Mouse (Mus musculus) WW6 (cell line): ENCODE results near the gene Sult1b1.
"Not testable (repeated sequence)": the region's sequence is repeated elsewhere in the genome, so short reads cannot be mapped to it uniquely, and the experiment has no call there.

Source experiments
- DNase-seq: peaks from one replicate; pipeline ENCODE4 v3.0.0-alpha.2; 2013; ENCODE audit warnings: low read depth, low spot score

Gene Sult1b1

DNA sequence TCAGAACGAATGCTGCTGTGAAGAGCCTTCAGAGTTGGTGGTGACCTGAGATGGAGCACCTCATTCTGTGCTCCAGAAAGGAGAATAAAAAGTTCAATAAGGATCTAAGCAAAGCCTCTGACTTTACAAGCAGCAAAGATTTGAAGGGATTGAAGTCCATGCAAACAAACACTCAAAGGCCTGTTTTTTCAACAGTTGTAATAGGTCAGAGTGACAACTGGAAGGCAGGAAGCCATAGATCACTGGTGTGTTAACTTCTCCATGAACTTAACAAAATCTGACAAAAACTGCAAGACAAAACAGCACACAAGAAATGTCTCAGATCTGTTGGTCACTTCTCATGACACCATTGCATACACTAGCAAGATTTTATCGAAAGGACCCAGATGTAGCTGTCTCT lies at the start of gene Sult1b1:
TSS of gene Sult1b1 (minus strand) at position 85 of the 400 bp plus-strand sequence.
- DNase-seq = no peak

DNA sequence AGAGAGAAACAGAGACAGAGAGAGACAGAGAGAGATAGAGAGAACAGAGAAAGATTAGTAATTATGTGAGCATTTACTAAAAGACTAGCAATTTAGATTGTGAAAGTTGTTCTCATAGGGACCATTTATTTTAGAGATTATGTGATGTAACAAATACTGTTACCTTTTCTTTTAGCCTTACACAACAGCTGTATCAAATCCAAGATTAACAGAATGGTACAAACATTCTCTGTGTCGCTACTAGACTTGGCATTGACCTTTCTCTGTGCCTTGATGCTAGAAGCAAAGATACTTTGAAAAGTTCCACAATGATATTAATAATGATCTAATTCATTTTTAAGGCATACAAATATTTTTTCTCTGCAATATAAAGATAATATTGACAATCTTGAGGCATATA lies 42.4 kb upstream of the Sult1b1 start:
- DNase-seq = no peak

DNA sequence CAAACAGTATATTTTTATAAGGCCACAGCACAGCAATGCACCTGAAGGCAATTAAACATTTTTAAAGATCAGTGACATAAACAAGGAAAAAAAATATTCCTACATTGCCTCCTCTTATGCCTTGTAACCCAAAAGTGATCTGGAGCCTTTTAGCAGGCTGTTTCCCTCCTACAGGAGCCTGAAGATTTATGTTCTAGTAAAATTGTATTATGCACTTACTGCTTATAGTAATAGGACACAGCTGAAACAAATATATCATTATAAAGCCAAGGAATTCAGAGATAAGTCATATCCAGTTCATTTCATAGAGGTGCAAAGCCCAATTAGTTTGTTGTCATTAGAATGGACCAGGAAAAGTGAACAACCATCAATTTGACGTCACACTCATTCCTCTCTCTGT lies 36.2 kb upstream of the Sult1b1 start:
- DNase-seq = no peak

DNA sequence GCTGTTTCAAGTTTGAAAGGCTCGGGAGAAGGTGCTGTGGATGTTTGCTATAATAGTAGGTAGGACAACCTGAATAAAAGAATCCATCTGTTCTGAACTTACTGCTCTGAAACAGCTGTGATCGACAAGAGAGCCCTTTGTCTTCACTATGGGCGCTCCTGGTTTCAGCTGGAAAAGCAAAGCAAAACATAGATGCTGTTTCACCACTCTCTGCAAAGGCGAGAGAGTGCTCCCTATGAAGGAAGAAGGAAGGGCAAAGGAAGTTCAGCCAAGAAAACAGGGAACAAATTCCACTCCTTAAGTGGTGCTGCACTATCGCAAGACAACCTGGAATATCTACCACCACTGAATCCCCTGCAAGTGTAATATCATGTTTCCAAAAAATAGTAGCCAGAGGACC lies 35.5 kb upstream of the Sult1b1 start:
- DNase-seq = no peak

DNA sequence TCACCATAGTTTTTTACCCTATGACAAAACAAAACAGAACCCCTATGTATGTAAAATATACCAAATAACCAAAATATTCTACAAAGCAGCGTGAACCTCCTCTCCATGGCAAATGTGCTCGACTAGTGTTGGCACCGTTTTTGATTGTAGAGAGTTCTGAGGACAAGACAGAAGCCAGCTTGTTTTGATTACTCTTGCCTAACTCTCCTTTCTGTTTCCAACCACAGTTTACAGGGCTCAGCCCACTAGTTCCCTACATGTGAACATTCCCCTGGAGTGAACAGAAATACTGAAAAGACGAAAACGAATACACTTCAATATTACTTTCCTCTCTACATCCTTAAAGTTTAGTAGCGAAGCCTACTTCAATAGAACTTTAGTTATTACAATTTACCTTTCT lies 34.8 kb upstream of the Sult1b1 start:
- no peak for DNase-seq

DNA sequence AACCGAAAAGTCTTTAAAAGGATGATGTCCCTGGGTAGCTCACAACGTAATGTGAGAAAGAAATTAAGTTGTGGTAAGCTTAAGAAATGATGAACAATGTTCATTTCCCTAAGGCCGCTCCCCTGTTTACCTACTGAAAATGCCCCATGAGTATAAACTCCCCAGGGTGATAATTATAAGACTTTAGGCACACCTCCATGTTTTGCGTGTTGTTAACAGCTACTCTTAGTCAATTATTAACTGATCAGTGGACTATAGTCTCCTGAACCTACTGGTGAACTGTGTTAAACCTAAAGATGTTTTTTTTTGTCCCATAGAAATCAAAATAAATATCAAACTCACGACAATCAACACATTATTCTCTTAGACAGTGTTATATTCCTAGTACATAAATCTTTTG lies 30.9 kb upstream of the Sult1b1 start, which contains the start of gene Sult1d1:
TSS of gene Sult1d1 (minus strand) at position 183 of the 400 bp plus-strand sequence.
- no peak for DNase-seq

DNA sequence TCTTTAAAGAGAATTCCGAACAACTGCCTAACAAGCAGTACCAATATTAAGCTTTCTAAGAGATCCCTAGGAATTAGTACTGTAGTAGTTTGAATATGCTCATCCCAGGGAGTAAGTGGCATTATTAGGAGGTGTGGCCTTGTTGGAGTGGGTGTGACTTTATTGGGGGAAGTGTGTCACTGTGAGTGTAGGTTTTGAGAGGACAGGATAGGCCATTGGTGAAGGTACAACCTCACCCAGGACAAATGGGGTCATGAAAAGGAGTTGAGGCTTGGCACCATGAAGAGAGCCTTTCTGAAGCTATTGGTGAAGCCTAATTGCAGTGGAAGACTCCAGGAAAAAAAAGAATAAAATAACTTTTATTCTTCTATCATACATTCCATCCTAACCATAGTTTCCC lies 29.3 kb upstream of the Sult1b1 start:
- DNase-seq = no peak

DNA sequence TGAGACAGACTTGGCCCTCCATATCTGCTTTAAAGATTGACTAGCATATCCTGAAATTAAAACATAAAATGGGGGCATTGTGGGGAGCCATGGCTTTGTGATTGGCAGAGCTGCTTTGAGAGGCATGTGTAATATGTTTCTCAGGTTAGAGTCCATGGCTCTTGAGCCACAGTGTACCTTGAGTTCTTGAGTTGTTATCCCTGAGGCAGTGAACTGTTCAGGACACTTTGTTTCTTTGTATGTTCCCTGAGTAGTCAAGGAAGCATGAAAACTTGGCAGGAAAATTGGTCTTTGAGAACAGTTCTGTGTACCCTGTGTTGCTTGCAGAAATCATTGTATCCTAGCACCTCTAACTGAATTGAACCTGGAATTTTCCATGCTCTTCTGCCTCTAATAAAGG lies 25.0 kb upstream of the Sult1b1 start:
- no peak for DNase-seq

DNA sequence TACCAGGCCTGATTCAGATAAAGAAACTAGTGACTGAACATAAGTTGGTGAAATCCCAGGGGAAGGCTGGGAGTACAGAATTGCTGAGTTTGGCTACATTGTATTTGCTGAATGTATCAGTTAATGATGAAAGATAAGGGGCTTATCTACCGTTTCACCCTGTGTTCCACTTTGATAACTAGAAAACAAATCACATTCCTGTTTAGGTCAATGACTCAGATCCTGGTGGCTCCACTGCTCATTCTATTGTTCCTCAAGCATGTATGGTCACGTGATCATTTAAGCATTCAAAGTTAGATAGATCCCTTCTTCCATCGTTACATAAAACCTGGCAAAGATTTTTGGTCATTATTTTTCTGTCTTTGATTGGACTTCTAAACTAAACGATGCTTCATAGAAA lies 24.5 kb upstream of the Sult1b1 start:
- DNase-seq = no peak

DNA sequence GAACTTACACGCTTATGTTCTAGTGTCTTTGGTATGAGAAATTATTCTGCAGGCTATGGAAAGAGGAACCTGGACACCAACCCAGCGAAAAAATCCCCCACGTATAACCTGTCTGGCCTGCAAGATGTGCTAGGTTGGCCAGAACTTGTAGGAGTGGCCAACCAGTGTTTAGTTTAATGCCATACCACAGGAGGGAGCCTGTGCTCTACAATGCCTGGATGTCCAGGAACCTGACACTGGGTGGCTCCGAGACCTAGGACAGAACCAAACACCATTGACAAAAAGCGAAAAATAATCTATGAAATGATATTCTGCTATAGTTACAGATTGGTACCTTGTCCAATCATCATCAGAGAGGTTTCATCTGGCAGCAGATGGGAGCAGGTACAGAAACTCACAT lies 22.1 kb upstream of the Sult1b1 start:
- DNase-seq = no peak

DNA sequence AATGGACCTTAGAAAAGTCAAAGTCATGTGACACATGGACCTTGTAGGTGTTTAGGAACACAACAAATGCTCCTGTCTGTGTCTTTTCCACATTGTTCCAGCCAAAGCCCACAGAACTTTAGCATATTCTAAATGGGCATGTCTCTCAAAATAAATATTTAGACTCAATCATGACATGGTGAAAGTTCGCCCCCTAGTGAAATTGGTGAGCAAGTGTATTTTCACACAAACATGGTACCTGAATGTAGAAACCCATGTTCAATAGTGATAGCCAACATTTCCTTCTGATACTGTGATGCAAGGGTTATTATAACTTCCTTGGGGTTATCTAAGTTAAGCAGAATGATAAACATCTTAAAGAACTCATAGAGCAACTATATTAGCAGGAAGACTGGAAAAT lies 12.9 kb upstream of the Sult1b1 start:
- DNase-seq = no peak

DNA sequence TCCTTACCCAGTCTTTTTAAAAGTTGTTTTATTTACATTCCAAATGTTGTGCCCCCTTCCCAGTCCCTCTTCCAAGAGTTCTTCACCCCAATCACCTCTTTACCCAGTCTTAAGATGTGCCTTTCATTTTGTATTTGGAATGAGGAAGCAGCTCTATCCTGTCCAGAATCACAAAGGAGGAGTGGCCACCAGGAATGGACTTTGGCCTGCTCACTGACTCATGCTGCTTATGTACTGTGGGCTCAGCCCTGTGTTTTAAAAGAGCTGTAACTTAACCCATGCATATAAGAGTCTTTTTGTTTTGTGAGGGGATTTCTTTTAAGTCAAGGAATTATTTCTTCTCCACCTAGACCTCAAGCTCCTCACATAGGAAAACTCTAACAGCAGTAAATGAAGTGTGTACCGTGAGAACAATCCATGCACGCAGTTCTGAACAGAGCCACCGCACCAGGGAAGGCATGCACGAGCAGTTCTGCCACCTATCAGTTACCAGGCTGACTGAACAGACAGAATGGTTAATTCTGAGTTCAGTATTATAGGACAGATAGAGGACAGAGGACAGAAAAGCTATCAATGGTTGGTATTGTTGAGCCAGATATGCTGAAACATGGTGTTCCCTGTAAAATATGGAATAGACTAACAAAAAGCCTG lies 1.9 kb downstream of the Sult1b1 start:
- no peak for DNase-seq

DNA sequence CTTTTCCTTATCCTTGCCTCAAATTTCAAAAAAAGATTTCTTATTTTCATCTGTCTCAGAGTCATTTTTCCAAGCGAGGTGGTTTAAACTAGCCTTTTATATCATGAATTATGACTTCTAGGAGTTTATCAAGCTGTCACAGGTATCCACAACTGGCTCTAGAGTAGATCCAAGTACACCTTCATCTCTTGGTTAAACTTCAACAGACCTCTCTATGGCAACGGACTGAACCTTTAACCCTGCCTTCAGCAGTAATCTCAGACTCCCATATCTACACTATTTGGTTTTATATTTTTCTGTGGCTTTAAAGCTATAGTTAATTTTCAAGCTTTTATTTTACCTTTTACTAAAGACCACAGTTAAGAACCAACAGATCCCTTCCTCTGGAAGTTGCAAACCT lies 5.7 kb downstream of the Sult1b1 start:
- DNase-seq = no peak

DNA sequence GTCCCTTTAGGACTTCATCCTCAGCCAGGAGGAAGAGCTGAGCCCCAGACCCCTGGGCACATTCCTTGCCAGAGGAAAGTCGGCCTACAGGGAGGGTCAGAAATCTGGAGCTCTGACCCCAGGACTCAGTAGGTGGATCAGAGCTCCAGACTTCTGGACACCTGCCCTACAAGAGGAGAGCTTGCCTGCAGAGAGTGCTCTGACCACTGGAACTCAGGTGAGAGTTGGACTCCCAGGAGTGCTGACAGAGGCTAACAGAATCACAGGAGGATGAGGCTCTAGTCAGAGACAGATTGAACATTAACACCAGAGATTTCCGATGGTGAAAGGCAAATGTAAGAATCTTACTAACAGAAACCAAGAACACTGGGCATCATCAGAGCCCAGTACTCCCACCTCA lies 14.4 kb downstream of the Sult1b1 start:
- not testable (repeated sequence) for DNase-seq

DNA sequence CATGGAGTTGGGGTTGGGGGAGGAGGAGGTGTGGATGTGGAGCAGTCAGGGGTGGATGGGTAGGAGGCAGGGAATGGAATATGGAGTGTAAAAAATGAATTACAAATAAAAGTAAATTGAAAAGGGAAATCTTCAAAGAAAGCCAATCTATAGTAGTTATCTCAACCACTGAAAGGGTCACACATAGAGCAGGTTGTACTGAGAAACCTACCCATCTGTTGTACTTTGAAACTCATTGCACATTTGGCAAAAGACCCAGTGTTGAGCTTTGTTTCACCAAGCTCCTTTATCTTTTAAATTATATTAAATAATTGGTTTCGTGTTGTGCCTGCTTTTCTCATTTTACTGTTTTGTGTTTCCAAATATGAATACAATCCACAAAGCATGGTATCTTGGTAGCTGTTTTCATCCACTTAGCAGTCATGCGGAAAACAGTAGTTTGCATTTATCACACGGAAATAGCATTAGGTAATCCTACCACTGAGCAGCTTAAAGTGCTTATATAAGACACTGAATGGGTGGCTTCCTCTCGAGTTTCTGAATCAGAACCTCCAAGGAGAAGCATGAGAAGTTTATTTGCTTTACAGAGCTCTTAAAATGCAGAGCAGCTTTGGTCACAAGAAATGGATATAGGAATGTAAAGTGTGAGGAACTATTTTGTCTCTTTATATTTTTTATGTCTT lies 32.1 kb downstream of the Sult1b1 start:
- no peak for DNase-seq

DNA sequence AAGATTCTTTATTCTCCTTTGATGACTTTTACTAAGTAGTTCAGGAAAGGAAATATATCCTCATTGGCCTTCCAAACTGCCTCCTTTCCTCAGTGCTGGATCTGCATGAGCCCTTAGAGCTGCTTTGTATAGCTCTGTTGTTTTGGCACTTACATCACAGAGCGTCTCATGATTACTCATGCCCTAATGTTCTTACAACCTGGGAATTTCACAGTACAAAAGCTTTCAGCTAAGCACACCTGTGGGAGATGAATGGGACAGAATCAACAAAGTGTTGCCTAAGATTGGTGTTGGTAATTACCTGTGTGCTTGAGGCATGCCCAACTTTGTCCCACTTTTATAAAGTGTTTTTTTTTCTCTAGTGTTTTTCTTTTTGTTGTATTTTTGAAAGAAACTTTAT lies 35.3 kb downstream of the Sult1b1 start:
- no peak for DNase-seq

DNA sequence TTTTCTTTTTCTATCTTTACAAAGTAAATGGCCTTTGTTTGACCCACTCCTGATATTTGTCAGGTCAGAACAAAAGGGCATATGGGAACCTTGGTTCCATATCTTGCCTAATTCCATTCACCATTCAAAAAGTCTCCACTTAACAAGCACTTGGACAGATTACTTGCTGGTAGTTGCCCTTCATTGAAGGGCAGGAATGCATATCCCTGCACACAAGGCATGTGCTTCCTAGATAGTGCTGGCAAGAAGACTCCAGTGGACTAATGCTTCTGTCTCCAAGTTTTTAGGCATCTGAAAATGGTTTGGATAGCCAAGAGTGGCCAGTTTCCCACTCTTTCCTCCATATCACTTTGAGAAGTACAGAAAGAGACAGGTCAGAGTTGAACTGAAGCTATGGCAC lies 38.7 kb downstream of the Sult1b1 start:
- no peak for DNase-seq

DNA sequence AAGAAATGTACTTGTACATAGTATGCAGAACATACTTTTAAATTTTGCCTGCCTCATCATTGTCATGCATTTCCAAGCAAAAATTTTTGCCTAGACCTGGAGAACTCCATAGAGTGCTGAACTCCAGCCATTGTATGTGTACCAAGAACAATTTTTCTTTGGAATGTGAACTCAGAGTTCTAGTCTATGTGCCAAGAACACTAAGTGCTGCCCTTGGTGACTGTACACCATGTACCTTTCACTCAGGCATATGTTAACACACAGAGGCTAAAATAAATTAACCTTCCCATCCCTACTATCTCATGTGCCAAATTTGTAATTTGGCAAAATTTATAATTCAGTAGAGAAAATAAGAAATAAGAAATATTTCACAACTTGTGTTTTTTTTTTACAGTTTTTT lies 39.1 kb downstream of the Sult1b1 start:
- no peak for DNase-seq

DNA sequence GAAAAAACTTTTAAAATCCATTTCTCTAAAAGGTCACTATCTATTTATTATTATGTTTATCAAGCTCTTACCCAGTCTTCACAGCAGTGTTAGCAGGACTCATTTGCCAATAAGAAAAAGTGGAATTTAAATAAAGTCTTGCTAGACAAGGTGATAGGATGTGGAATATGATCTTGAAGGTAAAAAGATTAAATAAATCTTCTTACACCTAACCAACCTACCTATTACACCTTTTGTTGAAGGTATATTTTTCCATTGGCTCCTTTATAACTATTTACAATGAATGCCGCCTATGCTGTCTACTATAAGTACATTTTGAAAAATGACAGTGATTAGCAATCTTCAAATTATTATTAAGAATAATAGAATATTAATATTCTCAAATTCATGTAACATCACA lies 47.2 kb downstream of the Sult1b1 start, which contains the start of gene Ugt2a1:
TSS of gene Ugt2a1 (minus strand) at position 101 of the 400 bp plus-strand sequence.
- no peak for DNase-seq

DNA sequence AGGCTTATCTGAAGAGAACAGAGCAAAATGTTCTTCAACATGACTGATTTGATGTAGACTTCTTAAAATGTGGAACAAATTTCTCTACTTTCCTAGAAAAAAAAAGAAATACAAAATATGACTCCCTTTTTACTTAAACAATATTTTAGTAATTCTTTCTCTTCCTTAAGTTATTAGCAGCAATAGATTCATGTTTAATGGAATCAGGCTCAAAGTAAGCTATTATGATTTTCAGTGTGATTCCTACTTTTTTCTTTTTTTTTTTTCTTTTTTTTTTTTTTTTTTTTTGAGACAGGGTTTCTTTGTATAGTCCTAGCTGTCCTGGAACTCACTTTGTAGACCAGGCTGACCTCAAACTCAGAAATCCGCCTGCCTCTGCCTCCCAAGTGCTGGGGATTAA lies 51.3 kb downstream of the Sult1b1 start, which contains the start of gene Gm43638:
TSS of gene Gm43638 (minus strand) at position 101 of the 400 bp plus-strand sequence.
- not testable (repeated sequence) for DNase-seq

DNA sequence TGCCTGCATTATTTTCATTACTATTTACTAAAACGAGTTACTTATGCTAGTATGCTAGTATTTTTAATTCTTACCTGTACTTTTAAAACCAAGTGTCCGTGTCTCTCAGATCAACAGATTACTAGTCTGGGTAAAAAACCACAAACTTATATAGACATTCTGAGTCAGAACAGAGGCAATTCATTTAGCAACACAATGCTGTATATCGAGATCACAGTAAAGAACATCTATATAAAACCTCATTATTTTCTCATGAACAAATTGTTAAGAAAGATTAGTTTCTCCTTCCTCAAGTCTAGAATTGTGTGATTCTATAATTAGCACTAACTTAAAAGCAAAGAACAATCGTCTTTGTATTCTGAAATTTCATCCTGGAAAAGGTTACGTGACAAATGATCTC lies 55.8 kb downstream of the Sult1b1 start, which contains the start of gene Ugt2a2:
TSS of gene Ugt2a2 (minus strand) at position 101 of the 400 bp plus-strand sequence.
- DNase-seq = no peak
